Comparison of ENCODE assay signal across 26 mouse cellular contexts in genomic region chr16:74743512-74743911, GRCm38 (mm10).
"Had no signal": no experiment of that assay in that cellular context is flagged by ENCODE, and none has a peak within 500 bp of the region (broad histone marks: within the 10 kb centered on the region; RNA-seq: fewer than 3 reads in every experiment).

No protein-coding gene starts in this region.

- DNase-seq: gastrocnemius, postnatal 10 days; gastrocnemius, postnatal 25 days; heart, adult 18-20 months; heart, postnatal 14 days; heart, postnatal 36 days; kidney, adult 11 months; kidney, adult 8-10 months; kidney, postnatal 10 days; kidney, postnatal 25 days; kidney, postnatal 4 days; layer of hippocampus, adult 9-11 months; layer of hippocampus, postnatal 36 days; left cerebral cortex, postnatal 4 days; lung, adult 18-20 months had no signal

- H3K27ac ChIP-seq: heart, embryonic 10.5 days; heart, embryonic 13.5 days; heart, embryonic 15.5 days; hindbrain, embryonic 13.5 days; hindbrain, embryonic 15.5 days; hindbrain, postnatal 0 days; layer of hippocampus, adult 2 months; limb, embryonic 13.5 days; limb, embryonic 15.5 days; liver, embryonic 12.5 days; liver, embryonic 14.5 days had no signal

- H3K36me3 ChIP-seq: heart, embryonic 10.5 days; heart, embryonic 13.5 days; heart, embryonic 15.5 days; hindbrain, embryonic 13.5 days; hindbrain, embryonic 15.5 days; limb, embryonic 13.5 days; limb, embryonic 15.5 days; liver, embryonic 12.5 days had no signal

- H3K4me2 ChIP-seq: heart, embryonic 13.5 days; heart, embryonic 15.5 days; hindbrain, embryonic 13.5 days; hindbrain, embryonic 15.5 days; limb, embryonic 13.5 days; limb, embryonic 15.5 days; liver, embryonic 12.5 days had no signal

- H3K9me3 ChIP-seq: heart, embryonic 10.5 days; heart, embryonic 13.5 days; heart, embryonic 15.5 days; hindbrain, embryonic 13.5 days; hindbrain, embryonic 15.5 days; limb, embryonic 13.5 days; limb, embryonic 15.5 days; liver, embryonic 12.5 days had no signal

- H3K4me1 ChIP-seq: hindbrain, embryonic 13.5 days; hindbrain, embryonic 15.5 days; limb, embryonic 13.5 days; limb, embryonic 15.5 days; liver, embryonic 12.5 days had no signal

- H3K27me3 ChIP-seq: heart, embryonic 13.5 days; heart, embryonic 15.5 days; hindbrain, embryonic 13.5 days; hindbrain, embryonic 15.5 days; limb, embryonic 13.5 days; limb, embryonic 15.5 days; liver, embryonic 12.5 days had no signal

- ATAC-seq: hindbrain, postnatal 0 days; intestine, embryonic 16.5 days; liver, embryonic 12.5 days had no signal

- H3K4me3 ChIP-seq: heart, embryonic 10.5 days; heart, embryonic 13.5 days; heart, embryonic 15.5 days; hindbrain, embryonic 13.5 days; hindbrain, embryonic 15.5 days; layer of hippocampus, adult 2 months; limb, embryonic 13.5 days; limb, embryonic 15.5 days; liver, embryonic 12.5 days had no signal

- H3K9ac ChIP-seq: heart, embryonic 13.5 days; heart, embryonic 15.5 days; hindbrain, embryonic 13.5 days; hindbrain, embryonic 15.5 days; limb, embryonic 13.5 days; limb, embryonic 15.5 days; liver, embryonic 12.5 days; liver, embryonic 14.5 days had no signal
